Mouse (Mus musculus): ENCODE measurements at regions not wholly inside any gene's neighbourhood (a gene's known extent, or its start where the extent isn't known, plus 50 kb on each side); places are given as distances from the start of the nearest gene placed in this dataset.

GRCm38 (mm10) chr13:69867296-69868065 lies 65.3 kb downstream of the Med10 start:
- no peak for DNase-seq (ENCODE audit: low read depth, low spot score)

- peak; percentile 60 for DNase-seq (ENCODE audit: low read depth, low spot score)
Measured at GRCm38 (mm10) chr13:69896536-69896935, 94.3 kb downstream of the Med10 start.

GRCm38 (mm10) chr13:69901139-69901538 lies 98.9 kb downstream of the Med10 start:
- DNase-seq (ENCODE audit: low read depth, low spot score), result no peak

GRCm38 (mm10) chr13:69906802-69907537 lies 104.8 kb downstream of the Med10 start:
- peak; percentile 17 for DNase-seq (ENCODE audit: low read depth, low spot score)

- DNase-seq (ENCODE audit: low read depth, low spot score), result no peak
Measured at GRCm38 (mm10) chr13:69915796-69916195, 113.6 kb downstream of the Med10 start.

GRCm38 (mm10) chr13:69932695-69933550 lies 130.7 kb downstream of the Med10 start:
- peak; percentile 29 for DNase-seq (ENCODE audit: low read depth, low spot score)

GRCm38 (mm10) chr13:69933551-69933845 lies 131.3 kb downstream of the Med10 start:
- DNase-seq (ENCODE audit: low read depth, low spot score), result peak; percentile 40

GRCm38 (mm10) chr13:69939791-69940190 lies 137.6 kb downstream of the Med10 start:
- no peak for DNase-seq (ENCODE audit: low read depth, low spot score)

- DNase-seq (ENCODE audit: low read depth, low spot score), result peak; percentile 12
Measured at GRCm38 (mm10) chr13:69944651-69945050, 142.5 kb downstream of the Med10 start.

GRCm38 (mm10) chr13:69946615-69947014 lies 144.4 kb downstream of the Med10 start:
- DNase-seq (ENCODE audit: low read depth, low spot score), result no peak

GRCm38 (mm10) chr13:69952061-69952460 lies 149.9 kb downstream of the Med10 start:
- no peak for DNase-seq (ENCODE audit: low read depth, low spot score)

GRCm38 (mm10) chr13:69954171-69954570 lies 152.0 kb downstream of the Med10 start:
- DNase-seq (ENCODE audit: low read depth, low spot score), result no peak

GRCm38 (mm10) chr13:69955503-69955902 lies 153.3 kb downstream of the Med10 start:
- DNase-seq (ENCODE audit: low read depth, low spot score), result no peak

GRCm38 (mm10) chr13:69963944-69964343 lies 161.7 kb downstream of the Med10 start:
- DNase-seq (ENCODE audit: low read depth, low spot score), result no peak

- DNase-seq (ENCODE audit: low read depth, low spot score), result no peak
Measured at GRCm38 (mm10) chr13:69971281-69972057, 169.3 kb downstream of the Med10 start.

GRCm38 (mm10) chr13:69974835-69975234 lies 172.6 kb downstream of the Med10 start:
- no peak for DNase-seq (ENCODE audit: low read depth, low spot score)

- peak; percentile 6 for DNase-seq (ENCODE audit: low read depth, low spot score)
Measured at GRCm38 (mm10) chr13:69984159-69984558, 182.0 kb downstream of the Med10 start.

GRCm38 (mm10) chr13:69987181-69987580 lies 185.0 kb downstream of the Med10 start:
- peak; percentile 28 for DNase-seq (ENCODE audit: low read depth, low spot score)

GRCm38 (mm10) chr13:69988319-69988718 lies 186.1 kb downstream of the Med10 start:
- DNase-seq (ENCODE audit: low read depth, low spot score), result no peak

- DNase-seq (ENCODE audit: low read depth, low spot score), result peak; percentile 76
Measured at GRCm38 (mm10) chr13:69991253-69991891, 189.2 kb downstream of the Med10 start.

- DNase-seq (ENCODE audit: low read depth, low spot score), result no peak
Measured at GRCm38 (mm10) chr13:69991892-69992261, 189.7 kb downstream of the Med10 start.

Measured in R1 (cell line).